Mouse (Mus musculus): ENCODE results near the gene Stx5a.

- no peak for TF ChIP-seq GATA1 (IDR thresholded peaks at IDR 0.05; ENCODE audit: borderline replicate concordance, low read length)
- TF ChIP-seq FLI1 (IDR thresholded peaks at IDR 0.05; ENCODE audit: low read length): no peak
These were observed 62.9 kb downstream of the Stx5a start for GRCm38 (mm10) chr19:8803879-8804660.
